Mouse (Mus musculus): Measurements from ENCODE around the gene Ubxn6. TPM values are rescaled to one million over a fixed set of nuclear protein-coding genes. Genes with fewer than 3 reads are reported as not detected.
"Not testable (repeated sequence)": the region's sequence is repeated elsewhere in the genome, so short reads cannot be mapped to it uniquely, and the experiment has no call there.

Gene Ubxn6
- polyA plus RNA-seq, 1 experiment = 38.7 TPM

DNA sequence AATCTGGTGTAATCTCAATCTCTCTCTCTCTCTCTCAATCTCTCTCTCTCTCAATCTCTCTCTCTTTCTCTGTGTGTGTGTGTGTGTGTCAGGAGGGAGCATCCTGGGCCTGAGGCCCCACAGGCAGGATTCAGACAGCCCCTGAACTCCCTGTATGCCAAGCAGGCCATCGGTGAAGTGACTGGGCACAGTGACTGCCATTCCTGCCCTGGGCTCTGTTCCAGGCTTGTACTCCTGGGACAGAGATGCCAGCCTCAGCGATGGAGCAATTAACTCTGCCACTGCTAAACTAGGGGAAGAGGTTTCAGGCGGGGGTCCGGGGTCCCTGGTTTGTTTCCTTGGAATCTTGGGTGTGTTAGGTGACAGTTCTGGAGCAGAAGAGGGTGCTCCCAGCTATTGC lies 35.7 kb upstream of the Ubxn6 start:
- H3K4me1 ChIP-seq (ENCODE audit: control insufficient read depth, insufficient read depth, low read length) = no peaks in the 10 kb centered on the region
- H3K4me3 ChIP-seq (ENCODE audit: low read depth, low read length) = no peak overlapping the region
- no peaks in the 10 kb centered on the region for H3K9me3 ChIP-seq (replicated peaks; ENCODE audit: control insufficient read depth, insufficient read depth, low read length, poor library complexity, severe bottlenecking)
- no peak overlapping the region for H3K27ac ChIP-seq (ENCODE audit: insufficient read depth, low read length)
- no peak overlapping the region for H3K9ac ChIP-seq (ENCODE audit: low read depth, poor library complexity, severe bottlenecking)
- no peaks in the 10 kb centered on the region for H3K36me3 ChIP-seq (ENCODE audit: control insufficient read depth, insufficient read depth, low read length, poor library complexity, severe bottlenecking)
- TF ChIP-seq EP300 (IDR thresholded peaks at IDR 0.05; ENCODE audit: insufficient read depth, low read depth, low read length) (no peak), CTCF (IDR thresholded peaks at IDR 0.05; ENCODE audit: low read depth, low read length) (no peak), POLR2A (IDR thresholded peaks at IDR 0.05; ENCODE audit: insufficient read depth, low read length) (no peak)
- H3K27me3 ChIP-seq (ENCODE audit: control insufficient read depth, insufficient read depth, low read length, poor library complexity, severe bottlenecking) = no peaks in the 10 kb centered on the region

GRCm38 (mm10) chr17:56109219-56110051 lies 34.6 kb upstream of the Ubxn6 start, which contains the start of gene Plin4:
Gene Plin4 (minus strand): TSS chr17:56109803.
- Histone ChIP-seq H3K9me3 (replicated peaks; ENCODE audit: control insufficient read depth, insufficient read depth, low read length, poor library complexity, severe bottlenecking) (no peaks in the 10 kb centered on the region), H3K27ac (ENCODE audit: insufficient read depth, low read length) (no peak within 1 kb of the TSS), H3K4me3 (ENCODE audit: low read depth, low read length) (no peak within 1 kb of the TSS), H3K4me1 (ENCODE audit: control insufficient read depth, insufficient read depth, low read length) (no peaks in the 10 kb centered on the region), H3K9ac (ENCODE audit: low read depth, poor library complexity, severe bottlenecking) (no peak within 1 kb of the TSS), H3K27me3 (ENCODE audit: control insufficient read depth, insufficient read depth, low read length, poor library complexity, severe bottlenecking) (no peaks in the 10 kb centered on the region), H3K36me3 (ENCODE audit: control insufficient read depth, insufficient read depth, low read length, poor library complexity, severe bottlenecking) (no peaks in the 10 kb centered on the region)
- TF ChIP-seq CTCF (IDR thresholded peaks at IDR 0.05; ENCODE audit: low read depth, low read length) = no peak
- no peak for TF ChIP-seq POLR2A (IDR thresholded peaks at IDR 0.05; ENCODE audit: insufficient read depth, low read length)
- TF ChIP-seq EP300 (IDR thresholded peaks at IDR 0.05; ENCODE audit: insufficient read depth, low read depth, low read length) = no peak

- Histone ChIP-seq H3K27ac (ENCODE audit: insufficient read depth, low read length) (no peak overlapping the region), H3K27me3 (ENCODE audit: control insufficient read depth, insufficient read depth, low read length, poor library complexity, severe bottlenecking) (no peaks in the 10 kb centered on the region), H3K9me3 (replicated peaks; ENCODE audit: control insufficient read depth, insufficient read depth, low read length, poor library complexity, severe bottlenecking) (no peaks in the 10 kb centered on the region), H3K9ac (ENCODE audit: low read depth, poor library complexity, severe bottlenecking) (no peak overlapping the region), H3K36me3 (ENCODE audit: control insufficient read depth, insufficient read depth, low read length, poor library complexity, severe bottlenecking) (peaks cover under 1% of the 10 kb centered on the region; the same call in 1 of the 2 replicates), H3K4me3 (ENCODE audit: low read depth, low read length) (no peak overlapping the region), H3K4me1 (ENCODE audit: control insufficient read depth, insufficient read depth, low read length) (no peaks in the 10 kb centered on the region)
- TF ChIP-seq POLR2A (IDR thresholded peaks at IDR 0.05; ENCODE audit: insufficient read depth, low read length) = no peak
- TF ChIP-seq CTCF (IDR thresholded peaks at IDR 0.05; ENCODE audit: low read depth, low read length) = no peak
- TF ChIP-seq EP300 (IDR thresholded peaks at IDR 0.05; ENCODE audit: insufficient read depth, low read depth, low read length) = no peak
These were observed 33.7 kb upstream of the Ubxn6 start for GRCm38 (mm10) chr17:56108334-56109044.

GRCm38 (mm10) chr17:56107736-56108135 lies 32.9 kb upstream of the Ubxn6 start:
- H3K4me3 ChIP-seq (ENCODE audit: low read depth, low read length) = no peak overlapping the region
- H3K4me1 ChIP-seq (ENCODE audit: control insufficient read depth, insufficient read depth, low read length) = no peaks in the 10 kb centered on the region
- no peak overlapping the region for H3K27ac ChIP-seq (ENCODE audit: insufficient read depth, low read length)
- TF ChIP-seq POLR2A (IDR thresholded peaks at IDR 0.05; ENCODE audit: insufficient read depth, low read length) (no peak), EP300 (IDR thresholded peaks at IDR 0.05; ENCODE audit: insufficient read depth, low read depth, low read length) (no peak)
- H3K9me3 ChIP-seq (replicated peaks; ENCODE audit: control insufficient read depth, insufficient read depth, low read length, poor library complexity, severe bottlenecking) = no peaks in the 10 kb centered on the region
- no peaks in the 10 kb centered on the region for H3K27me3 ChIP-seq (ENCODE audit: control insufficient read depth, insufficient read depth, low read length, poor library complexity, severe bottlenecking)
- no peak overlapping the region for H3K9ac ChIP-seq (ENCODE audit: low read depth, poor library complexity, severe bottlenecking)
- H3K36me3 ChIP-seq (ENCODE audit: control insufficient read depth, insufficient read depth, low read length, poor library complexity, severe bottlenecking) = peaks cover 3% of the 10 kb centered on the region; the same call in 1 of the 2 replicates

DNA sequence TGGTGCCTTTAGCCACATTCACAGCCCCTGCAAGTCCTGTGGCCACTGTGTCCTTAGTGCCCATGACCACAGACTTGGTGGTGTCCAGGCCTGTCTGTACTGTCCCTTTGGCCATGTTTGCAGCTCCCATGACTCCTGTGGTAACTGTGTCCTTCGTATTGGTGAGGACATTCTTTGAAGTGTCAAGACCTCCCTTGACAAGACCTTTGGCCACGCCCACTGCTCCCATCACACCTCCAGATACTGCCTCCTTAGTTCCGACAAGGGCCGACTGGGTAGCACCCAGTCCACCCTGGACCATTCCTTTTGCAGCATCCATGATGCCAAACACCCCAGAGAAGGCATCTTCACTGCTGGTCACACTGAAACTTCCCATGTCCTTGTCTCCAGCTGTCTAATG lies 32.2 kb upstream of the Ubxn6 start:
- peaks cover 3% of the 10 kb centered on the region for H3K36me3 ChIP-seq (ENCODE audit: control insufficient read depth, insufficient read depth, low read length, poor library complexity, severe bottlenecking)
- no peak overlapping the region for H3K9ac ChIP-seq (ENCODE audit: low read depth, poor library complexity, severe bottlenecking)
- H3K27ac ChIP-seq (ENCODE audit: insufficient read depth, low read length) = no peak overlapping the region
- no peaks in the 10 kb centered on the region for H3K4me1 ChIP-seq (ENCODE audit: control insufficient read depth, insufficient read depth, low read length)
- H3K9me3 ChIP-seq (replicated peaks; ENCODE audit: control insufficient read depth, insufficient read depth, low read length, poor library complexity, severe bottlenecking) = no peaks in the 10 kb centered on the region
- TF ChIP-seq EP300 (IDR thresholded peaks at IDR 0.05; ENCODE audit: insufficient read depth, low read depth, low read length) (no peak), POLR2A (IDR thresholded peaks at IDR 0.05; ENCODE audit: insufficient read depth, low read length) (no peak), CTCF (IDR thresholded peaks at IDR 0.05; ENCODE audit: low read depth, low read length) (no peak)
- H3K4me3 ChIP-seq (ENCODE audit: low read depth, low read length) = no peak overlapping the region
- H3K27me3 ChIP-seq (ENCODE audit: control insufficient read depth, insufficient read depth, low read length, poor library complexity, severe bottlenecking) = no peaks in the 10 kb centered on the region

DNA sequence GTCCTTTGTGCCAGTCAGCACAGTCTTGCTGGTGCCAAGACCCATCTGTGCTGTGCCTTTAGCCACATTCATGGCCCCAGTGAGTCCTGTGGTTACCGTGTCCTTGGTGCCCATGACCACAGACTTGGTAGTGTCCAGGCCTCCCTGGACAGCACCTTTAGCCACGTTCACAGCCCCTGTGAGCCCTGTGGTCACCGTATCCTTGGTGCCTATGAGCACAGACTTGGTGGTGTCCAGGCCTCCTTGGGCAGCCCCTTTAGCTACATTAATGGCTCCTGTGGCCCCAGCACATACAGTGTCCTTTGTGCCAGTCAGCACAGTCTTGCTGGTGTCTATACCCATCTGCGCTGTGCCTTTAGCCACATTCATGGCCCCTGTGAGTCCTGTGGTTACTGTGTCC lies 31.6 kb upstream of the Ubxn6 start:
- not testable (repeated sequence) for H3K9ac ChIP-seq (ENCODE audit: low read depth, poor library complexity, severe bottlenecking); H3K9me3 ChIP-seq (replicated peaks; ENCODE audit: control insufficient read depth, insufficient read depth, low read length, poor library complexity, severe bottlenecking); H3K4me1 ChIP-seq (ENCODE audit: control insufficient read depth, insufficient read depth, low read length); H3K27me3 ChIP-seq (ENCODE audit: control insufficient read depth, insufficient read depth, low read length, poor library complexity, severe bottlenecking); H3K36me3 ChIP-seq (ENCODE audit: control insufficient read depth, insufficient read depth, low read length, poor library complexity, severe bottlenecking); H3K27ac ChIP-seq (ENCODE audit: insufficient read depth, low read length); H3K4me3 ChIP-seq (ENCODE audit: low read depth, low read length)

DNA sequence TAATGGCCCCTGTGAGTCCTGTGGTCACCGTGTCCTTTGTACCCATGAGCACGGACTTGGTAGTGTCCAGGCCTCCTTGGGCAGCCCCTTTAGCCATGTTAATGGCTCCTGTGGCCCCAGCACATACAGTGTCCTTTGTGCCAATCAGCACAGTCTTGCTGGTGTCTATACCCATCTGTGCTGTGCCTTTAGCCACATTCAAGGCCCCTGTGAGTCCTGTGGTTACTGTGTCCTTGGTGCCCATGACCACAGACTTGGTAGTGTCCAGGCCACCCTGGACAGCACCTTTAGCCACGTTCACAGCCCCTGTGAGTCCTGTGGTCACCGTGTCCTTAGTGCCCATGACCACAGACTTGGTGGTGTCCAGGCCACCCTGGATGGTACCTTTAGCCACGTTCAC lies 30.0 kb upstream of the Ubxn6 start:
- H3K9ac ChIP-seq (ENCODE audit: low read depth, poor library complexity, severe bottlenecking); H3K4me1 ChIP-seq (ENCODE audit: control insufficient read depth, insufficient read depth, low read length); H3K27me3 ChIP-seq (ENCODE audit: control insufficient read depth, insufficient read depth, low read length, poor library complexity, severe bottlenecking); H3K27ac ChIP-seq (ENCODE audit: insufficient read depth, low read length); H3K9me3 ChIP-seq (replicated peaks; ENCODE audit: control insufficient read depth, insufficient read depth, low read length, poor library complexity, severe bottlenecking); H3K4me3 ChIP-seq (ENCODE audit: low read depth, low read length): not testable (repeated sequence)
- peaks cover 12% of the 10 kb centered on the region for H3K36me3 ChIP-seq (ENCODE audit: control insufficient read depth, insufficient read depth, low read length, poor library complexity, severe bottlenecking)

All from ES-Bruce4 (cell line).